In the genomic region with DNA sequence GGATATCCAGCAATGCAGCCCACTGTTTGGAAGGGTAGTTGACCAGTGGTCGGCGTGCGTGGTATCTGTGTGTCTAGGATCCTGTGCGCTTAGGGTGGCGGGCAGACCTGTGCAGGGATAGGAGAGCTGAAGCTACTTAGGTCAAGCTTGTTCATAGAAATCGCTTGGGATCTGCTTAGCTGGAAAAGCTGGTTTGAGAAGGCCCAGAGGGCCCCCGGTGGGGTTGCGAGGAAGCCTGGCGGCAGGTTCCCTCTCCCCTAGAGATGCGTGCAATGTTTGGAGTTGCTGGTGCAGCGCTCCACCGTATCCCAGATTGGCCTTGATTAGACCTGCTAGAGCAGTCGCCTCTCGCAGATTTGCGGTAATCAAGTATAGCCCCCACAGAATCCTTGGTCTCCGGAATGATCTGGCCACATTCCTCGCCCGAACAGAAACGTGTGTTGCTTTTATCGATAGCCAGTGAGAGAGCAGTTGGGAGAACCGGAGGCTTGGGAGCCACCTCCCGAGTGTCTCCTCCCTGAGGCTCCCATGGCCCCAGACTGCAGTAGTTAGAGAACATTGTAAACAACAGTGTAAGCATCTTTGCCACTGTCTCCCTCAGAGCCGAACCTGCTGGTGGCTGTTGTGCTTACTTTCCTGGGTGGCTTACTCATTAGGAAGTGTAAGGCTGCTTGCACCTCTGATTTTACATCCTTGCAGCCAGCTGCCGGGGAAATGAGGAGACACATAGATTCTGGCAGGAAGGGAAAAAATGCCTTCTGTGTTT, we compare ENCODE assay signal across 8 mouse cellular contexts. TPM values are rescaled to one million over a fixed set of nuclear protein-coding genes. Genes with fewer than 3 reads are reported as not detected.
DNase-seq lines count a peak whose midpoint lies in the region; ATAC-seq and TF ChIP-seq lines count a peak whose summit lies in the region.

No protein-coding gene starts in this region.

- no peaks in the 10 kb centered on the region for H3K9me3 ChIP-seq in liver, embryonic 15.5 days (replicated peaks)
- H3K9me3 ChIP-seq in neural tube, embryonic 13.5 days: no peaks in the 10 kb centered on the region

- no peak for TF ChIP-seq CTCF in heart, adult 2 months (IDR thresholded peaks at IDR 0.05)

- no peaks in the 10 kb centered on the region for H3K36me3 ChIP-seq in heart, adult 2 months (ENCODE audit: control insufficient read depth, insufficient read depth, low read length)
- H3K36me3 ChIP-seq in liver, embryonic 15.5 days (replicated peaks): no peaks in the 10 kb centered on the region
- H3K36me3 ChIP-seq in neural tube, embryonic 13.5 days: no peaks in the 10 kb centered on the region

- H3K9ac ChIP-seq in heart, adult 2 months (ENCODE audit: low read depth, low read length): peak overlapping the region; percentile 35; the same call in 1 of the 2 replicates
- H3K9ac ChIP-seq in liver, embryonic 15.5 days: no peak overlapping the region
- H3K9ac ChIP-seq in neural tube, embryonic 13.5 days: peak overlapping the region; percentile 98

- peaks cover 15% of the 10 kb centered on the region for H3K27me3 ChIP-seq in heart, adult 2 months (ENCODE audit: control insufficient read depth, insufficient read depth, low read length)
- peaks cover 68% of the 10 kb centered on the region for H3K27me3 ChIP-seq in liver, embryonic 15.5 days
- H3K27me3 ChIP-seq in neural tube, embryonic 13.5 days: no peaks in the 10 kb centered on the region

- intact Hi-C loops in heart, adult 2 months (cut with DNase I): no loop called here

- TF ChIP-seq EP300 in heart, adult 2 months (IDR thresholded peaks at IDR 0.05; ENCODE audit: insufficient read depth, low read depth, low read length): no peak

- H3K27ac ChIP-seq in heart, adult 2 months: no peak overlapping the region
- no peak overlapping the region for H3K27ac ChIP-seq in liver, embryonic 15.5 days (replicated peaks)
- peak overlapping the region; percentile 99 for H3K27ac ChIP-seq in neural tube, embryonic 13.5 days (replicated peaks)

- peak overlapping the region; percentile 65 for H3K4me2 ChIP-seq in liver, embryonic 15.5 days
- peak overlapping the region; percentile 88 for H3K4me2 ChIP-seq in neural tube, embryonic 13.5 days

- peak; percentile 24 for DNase-seq in adrenal gland, postnatal 10 days
- DNase-seq in adrenal gland, adult 8-10 months: no peak
- DNase-seq in cerebellum, postnatal 25 days: peak; percentile 64 to 78
- peak; percentile 11 to 41 for DNase-seq in heart, adult 2 months
- peak; percentile 31 for DNase-seq in kidney, postnatal 10 days

- H3K4me1 ChIP-seq in heart, adult 2 months (ENCODE audit: control insufficient read depth, insufficient read depth, low read length): peaks cover 2% of the 10 kb centered on the region; the same call in 1 of the 2 replicates
- H3K4me1 ChIP-seq in liver, embryonic 15.5 days (replicated peaks): no peaks in the 10 kb centered on the region
- peaks cover 42% of the 10 kb centered on the region for H3K4me1 ChIP-seq in neural tube, embryonic 13.5 days (replicated peaks)

- WGBS in heart, adult 2 months: 3% methylated on average over 24 of the region's 24 CpGs
- 5% methylated on average over 24 of the region's 24 CpGs for WGBS in liver, embryonic 15.5 days (ENCODE audit: insufficient replicate concordance)
- 1% methylated on average over 24 of the region's 24 CpGs for WGBS in neural tube, embryonic 13.5 days

- no peak for TF ChIP-seq POLR2A in heart, adult 2 months (IDR thresholded peaks at IDR 0.05; ENCODE audit: insufficient read depth, low read depth, low read length)

- H3K4me3 ChIP-seq in heart, adult 2 months: peak overlapping the region; percentile 53
- peak overlapping the region; percentile 51 for H3K4me3 ChIP-seq in liver, embryonic 15.5 days (replicated peaks)
- peak overlapping the region; percentile 86 for H3K4me3 ChIP-seq in neural tube, embryonic 13.5 days

- H3K79me2 ChIP-seq in heart, adult 2 months (replicated peaks; ENCODE audit: control insufficient read depth, insufficient read depth, low read length): no peaks in the 10 kb centered on the region

- no peak for ATAC-seq in liver, embryonic 15.5 days (ENCODE audit: insufficient read depth)
- no peak for ATAC-seq in neural tube, embryonic 13.5 days (ENCODE audit: low read depth)
- no peak for ATAC-seq in megakaryocyte-erythroid progenitor cell, adult 5-6 weeks (replicated peaks; ENCODE audit: low FRiP score, low TSS enrichment, poor library complexity, severe bottlenecking)

RNA-seq across cellular contexts. Expression of a gene that starts 2.6 kb away (rescaled TPM):
- 10 to 100 TPM in 1 of 2 experiments, 1 to 10 TPM in 1; 8.8 to 17.0 TPM for total RNA-seq in adrenal gland, postnatal 10 days (2021)
- total RNA-seq in adrenal gland, adult 8-10 months (2022): 10 to 100 TPM in 1 of 4 experiments, 1 to 10 TPM in 3; 3.3 to 10.2 (median 6.3) TPM
- total RNA-seq in heart, adult 2 months (2021): 1 to 10 TPM; 3.4 to 3.5 TPM
- 0.90 and 1.6 TPM in 2 replicates for polyA plus RNA-seq in heart, adult 2 months (2012; rRNA removed)
- polyA plus RNA-seq in liver, embryonic 15.5 days (2015; fragmentation: Nextera tagmentation; extraction: Ambion mirVana): 0.56 and 0.84 TPM in 2 replicates
- 47.4 and 53.6 TPM in 2 replicates for polyA plus RNA-seq in neural tube, embryonic 13.5 days (2015; fragmentation: Nextera tagmentation; extraction: Ambion mirVana)
- total RNA-seq in megakaryocyte-erythroid progenitor cell, adult 5-6 weeks (2014; fragmentation: Nextera tagmentation): not detected in 2 replicates
- not detected in 2 replicates for total RNA-seq in megakaryocyte-erythroid progenitor cell, adult 5-6 weeks (2017)

Comparison
In these comparisons a context has a peak if more than half of its experiments do, and no peak if none do; other contexts are left out.
1. RNA of a gene that starts 2.6 kb away (total RNA-seq): 8.8 to 17.0 TPM in adrenal gland, postnatal 10 days, 3.3 to 10.2 TPM in adrenal gland, adult 8-10 months and 3.4 to 3.5 TPM in heart, adult 2 months; not detected in megakaryocyte-erythroid progenitor cell, adult 5-6 weeks; every median in the first group is over 4 times any median in the second.
2. Peak in every context shown above with its lines, with median percentiles within 50 percentile points of each other: H3K4me3 ChIP-seq.